Mouse (Mus musculus): Measurements from ENCODE around the gene Gpn2. TPM values are rescaled to one million over a fixed set of nuclear protein-coding genes. Genes with fewer than 3 reads are reported as not detected.

Gene Gpn2
- polyA plus RNA-seq, 1 experiment from 2014 or later = 11.2 TPM

- H3K4me1 ChIP-seq (replicated peaks) = peaks cover 24% of the 10 kb centered on the region
- H3K4me2 ChIP-seq = no peak overlapping the region
- ATAC-seq (ENCODE audit: insufficient number of reproducible peaks, low FRiP score) = no peak
- no peaks in the 10 kb centered on the region for H3K27me3 ChIP-seq (replicated peaks)
- H3K4me3 ChIP-seq = no peak overlapping the region
- H3K36me3 ChIP-seq = peaks cover 30% of the 10 kb centered on the region
- H3K9me3 ChIP-seq (replicated peaks) = no peaks in the 10 kb centered on the region
- no peak overlapping the region for H3K9ac ChIP-seq
- WGBS = 77% methylated on average over 7 of the region's 7 CpGs
- H3K27ac ChIP-seq (ENCODE audit: poor library complexity, severe bottlenecking) = no peak overlapping the region
These were observed 40.7 kb downstream of the Gpn2 start for GRCm38 (mm10) chr4:133624830-133625229.

- H3K9ac ChIP-seq = no peak overlapping the region
- 56% methylated on average over 11 of the region's 11 CpGs for WGBS
These were observed 41.5 kb downstream of the Gpn2 start for GRCm38 (mm10) chr4:133625621-133626071.

GRCm38 (mm10) chr4:133626221-133626620 is 42.1 kb downstream of the Gpn2 start:
- Histone ChIP-seq H3K9me3 (replicated peaks) (no peaks in the 10 kb centered on the region), H3K4me1 (replicated peaks) (peaks cover 34% of the 10 kb centered on the region), H3K27ac (ENCODE audit: poor library complexity, severe bottlenecking) (peak overlapping the region; percentile 50), H3K27me3 (replicated peaks) (no peaks in the 10 kb centered on the region), H3K4me2 (no peak overlapping the region), H3K4me3 (no peak overlapping the region), H3K36me3 (peaks cover 30% of the 10 kb centered on the region), H3K9ac (0 out of 2 replicates have a peak overlapping the region, but pooled peaks have one; percentile 18)
- ATAC-seq (ENCODE audit: insufficient number of reproducible peaks, low FRiP score) = peak; percentile 37; the same call in 1 of the 2 replicates
- WGBS = 55% methylated on average over 5 of the region's 5 CpGs

More at GRCm38 (mm10) chr4:133625621-133626071, 41.5 kb downstream of the Gpn2 start:
- peaks cover 28% of the 10 kb centered on the region for H3K4me1 ChIP-seq (replicated peaks)
- no peaks in the 10 kb centered on the region for H3K9me3 ChIP-seq (replicated peaks)
- H3K27me3 ChIP-seq (replicated peaks) = no peaks in the 10 kb centered on the region
- H3K27ac ChIP-seq (ENCODE audit: poor library complexity, severe bottlenecking) = peak overlapping the region; percentile 50
- H3K36me3 ChIP-seq = peaks cover 30% of the 10 kb centered on the region
- no peak overlapping the region for H3K4me3 ChIP-seq
- ATAC-seq (ENCODE audit: insufficient number of reproducible peaks, low FRiP score) = peak; percentile 74
- H3K4me2 ChIP-seq = no peak overlapping the region

- Histone ChIP-seq H3K27ac (ENCODE audit: poor library complexity, severe bottlenecking) (peak overlapping the region; percentile 20), H3K4me1 (replicated peaks) (peaks cover 38% of the 10 kb centered on the region), H3K27me3 (replicated peaks) (no peaks in the 10 kb centered on the region), H3K36me3 (peaks cover 28% of the 10 kb centered on the region), H3K4me3 (no peak overlapping the region), H3K9ac (no peak overlapping the region), H3K4me2 (no peak overlapping the region), H3K9me3 (replicated peaks) (no peaks in the 10 kb centered on the region)
- 87% methylated on average over 9 of the region's 9 CpGs for WGBS
- ATAC-seq (ENCODE audit: insufficient number of reproducible peaks, low FRiP score) = no peak
These were observed 42.5 kb downstream of the Gpn2 start for GRCm38 (mm10) chr4:133626621-133627020.

GRCm38 (mm10) chr4:133627039-133627438 is 42.9 kb downstream of the Gpn2 start:
- Histone ChIP-seq H3K4me3 (no peak overlapping the region), H3K4me1 (replicated peaks) (peaks cover 42% of the 10 kb centered on the region), H3K36me3 (peaks cover 28% of the 10 kb centered on the region), H3K9me3 (replicated peaks) (no peaks in the 10 kb centered on the region), H3K27me3 (replicated peaks) (no peaks in the 10 kb centered on the region), H3K27ac (ENCODE audit: poor library complexity, severe bottlenecking) (peak overlapping the region; percentile 20; the same call in 1 of the 2 replicates), H3K4me2 (no peak overlapping the region), H3K9ac (no peak overlapping the region)
- 90% methylated on average over 14 of the region's 14 CpGs for WGBS
- ATAC-seq (ENCODE audit: insufficient number of reproducible peaks, low FRiP score) = no peak

- no peak for ATAC-seq (ENCODE audit: insufficient number of reproducible peaks, low FRiP score)
- H3K4me2 ChIP-seq = no peak overlapping the region
- H3K9me3 ChIP-seq (replicated peaks) = no peaks in the 10 kb centered on the region
- no peaks in the 10 kb centered on the region for H3K27me3 ChIP-seq (replicated peaks)
- peaks cover 28% of the 10 kb centered on the region for H3K36me3 ChIP-seq
- H3K27ac ChIP-seq (ENCODE audit: poor library complexity, severe bottlenecking) = no peak overlapping the region
- peaks cover 47% of the 10 kb centered on the region for H3K4me1 ChIP-seq (replicated peaks)
- no peak overlapping the region for H3K4me3 ChIP-seq
- WGBS = 86% methylated on average over 2 of the region's 2 CpGs
- H3K9ac ChIP-seq = no peak overlapping the region
These were observed 44.4 kb downstream of the Gpn2 start for GRCm38 (mm10) chr4:133628517-133628916.

GRCm38 (mm10) chr4:133629191-133629590 is 45.0 kb downstream of the Gpn2 start:
- H3K4me2 ChIP-seq = no peak overlapping the region
- H3K36me3 ChIP-seq = peaks cover 25% of the 10 kb centered on the region
- H3K9me3 ChIP-seq (replicated peaks) = no peaks in the 10 kb centered on the region
- no peak for ATAC-seq (ENCODE audit: insufficient number of reproducible peaks, low FRiP score)
- no peak overlapping the region for H3K27ac ChIP-seq (ENCODE audit: poor library complexity, severe bottlenecking)
- H3K27me3 ChIP-seq (replicated peaks) = no peaks in the 10 kb centered on the region
- H3K9ac ChIP-seq = no peak overlapping the region
- no peak overlapping the region for H3K4me3 ChIP-seq
- 63% methylated on average over 7 of the region's 7 CpGs for WGBS
- peaks cover 53% of the 10 kb centered on the region for H3K4me1 ChIP-seq (replicated peaks)

- no peak overlapping the region for H3K4me3 ChIP-seq
- 85% methylated on average over 8 of the region's 8 CpGs for WGBS
- ATAC-seq (ENCODE audit: insufficient number of reproducible peaks, low FRiP score) = no peak
- H3K9ac ChIP-seq = 0 out of 2 replicates have a peak overlapping the region, but pooled peaks have one; percentile 43
- no peak overlapping the region for H3K27ac ChIP-seq (ENCODE audit: poor library complexity, severe bottlenecking)
- no peaks in the 10 kb centered on the region for H3K27me3 ChIP-seq (replicated peaks)
- peaks cover 17% of the 10 kb centered on the region for H3K36me3 ChIP-seq
- no peak overlapping the region for H3K4me2 ChIP-seq
- H3K4me1 ChIP-seq (replicated peaks) = peaks cover 52% of the 10 kb centered on the region
- no peaks in the 10 kb centered on the region for H3K9me3 ChIP-seq (replicated peaks)
These were observed 46.3 kb downstream of the Gpn2 start for GRCm38 (mm10) chr4:133630326-133630920.

GRCm38 (mm10) chr4:133631071-133631768 is 47.1 kb downstream of the Gpn2 start:
- Histone ChIP-seq H3K27ac (ENCODE audit: poor library complexity, severe bottlenecking) (no peak overlapping the region), H3K27me3 (replicated peaks) (no peaks in the 10 kb centered on the region), H3K4me2 (peak overlapping the region; percentile 97), H3K36me3 (peaks cover 9% of the 10 kb centered on the region), H3K4me3 (0 out of 2 replicates have a peak overlapping the region, but pooled peaks have one; percentile 89), H3K4me1 (replicated peaks) (peaks cover 50% of the 10 kb centered on the region), H3K9me3 (replicated peaks) (no peaks in the 10 kb centered on the region), H3K9ac (no peak overlapping the region; the same call in 1 of the 2 replicates)
- 76% methylated on average over 14 of the region's 14 CpGs for WGBS
- ATAC-seq (ENCODE audit: insufficient number of reproducible peaks, low FRiP score) = no peak

- no peak for ATAC-seq (ENCODE audit: insufficient number of reproducible peaks, low FRiP score)
- Histone ChIP-seq H3K36me3 (peaks cover 3% of the 10 kb centered on the region), H3K27me3 (replicated peaks) (no peaks in the 10 kb centered on the region), H3K4me1 (replicated peaks) (peaks cover 45% of the 10 kb centered on the region), H3K4me2 (peak overlapping the region; percentile 97), H3K27ac (ENCODE audit: poor library complexity, severe bottlenecking) (no peak overlapping the region), H3K4me3 (peak overlapping the region; percentile 89), H3K9ac (peak overlapping the region; percentile 90), H3K9me3 (replicated peaks) (no peaks in the 10 kb centered on the region)
- 47% methylated on average over 9 of the region's 9 CpGs for WGBS
These were observed 47.7 kb downstream of the Gpn2 start for GRCm38 (mm10) chr4:133631769-133632411.

All from heart, embryonic 12.5 days (tissue).